Mouse (Mus musculus) neutrophil, adult 5-6 weeks (primary cell): ENCODE data around the gene Serpinb11. TPM values are rescaled to one million over a fixed set of nuclear protein-coding genes. Genes with fewer than 3 reads are reported as not detected.

ENCODE experiments used
- ATAC-seq: fragments of 151-379, 151-347 bp; 2 replicates; pipeline ENCODE4 v1.8.0; 2017; ENCODE audit warnings: mild to moderate bottlenecking, moderate TSS enrichment; ENCODE audit not compliant: insufficient number of reproducible peaks, poor library complexity, low FRiP score, severe bottlenecking; ENCODE audit errors: extremely low read depth
- total RNA-seq: library from RNA; stranded (forward); fragments of 200-1000 nt; gene quantifications from 2 replicates; pipeline ENCODE4 v1.2.3, GENCODE M21; 2017

Serpinb11 gene
- 0.25 and 1.4 TPM in 2 replicates for total RNA-seq

- ATAC-seq, result no peak
These were observed at the start of gene Serpinb11 for GRCm38 (mm10) chr1:107360898-107361297. Gene Serpinb11 (plus strand): TSS chr1:107361198.

- ATAC-seq, result 0 out of 2 replicates have a peak, but pooled peaks have one; percentile 30
These were observed 15.0 kb upstream of the Serpinb11 start for GRCm38 (mm10) chr1:107345979-107346378.

GRCm38 (mm10) chr1:107346788-107347187, 14.2 kb upstream of the Serpinb11 start:
- ATAC-seq, result no peak

- no peak for ATAC-seq
These were observed 10.6 kb upstream of the Serpinb11 start for GRCm38 (mm10) chr1:107350392-107350791.

GRCm38 (mm10) chr1:107351115-107351514, 9.9 kb upstream of the Serpinb11 start:
- ATAC-seq, result no peak

GRCm38 (mm10) chr1:107353046-107353445, 8.0 kb upstream of the Serpinb11 start:
- peak; percentile 91 for ATAC-seq

- ATAC-seq, result no peak
These were observed 5.0 kb downstream of the Serpinb11 start for GRCm38 (mm10) chr1:107365973-107366372.

- ATAC-seq, result no peak
These were observed 7.9 kb downstream of the Serpinb11 start for GRCm38 (mm10) chr1:107368944-107369343.

- ATAC-seq, result no peak
These were observed 16.0 kb downstream of the Serpinb11 start for GRCm38 (mm10) chr1:107376952-107377351.

GRCm38 (mm10) chr1:107378368-107378767, 17.4 kb downstream of the Serpinb11 start:
- no peak for ATAC-seq

GRCm38 (mm10) chr1:107381491-107381890, 20.5 kb downstream of the Serpinb11 start:
- ATAC-seq, result peak; percentile 83

- no peak for ATAC-seq
These were observed 21.4 kb downstream of the Serpinb11 start for GRCm38 (mm10) chr1:107382404-107382803.

GRCm38 (mm10) chr1:107384532-107384931, 23.5 kb downstream of the Serpinb11 start:
- no peak for ATAC-seq

- ATAC-seq, result peak; percentile 87
These were observed 28.8 kb downstream of the Serpinb11 start for GRCm38 (mm10) chr1:107389753-107390152.

GRCm38 (mm10) chr1:107397481-107397880, 36.5 kb downstream of the Serpinb11 start:
- ATAC-seq, result no peak

- ATAC-seq, result no peak
These were observed 38.4 kb downstream of the Serpinb11 start, which contains the start of gene Serpinb7 for GRCm38 (mm10) chr1:107399355-107399754. Gene Serpinb7 (plus strand): TSS chr1:107399655.

- ATAC-seq, result no peak
These were observed 41.1 kb downstream of the Serpinb11 start for GRCm38 (mm10) chr1:107402082-107402481.

GRCm38 (mm10) chr1:107414650-107415049, 53.7 kb downstream of the Serpinb11 start:
- no peak for ATAC-seq

GRCm38 (mm10) chr1:107422487-107422886, 61.5 kb downstream of the Serpinb11 start:
- no peak for ATAC-seq
